Mouse (Mus musculus): ENCODE results near the gene Taf1c.

Gene Taf1c

GRCm38 (mm10) chr8:119623744-119624143, 18.7 kb upstream of the Taf1c start:
- no peak for DNase-seq (ENCODE audit: low read depth, low spot score)

- no peak for DNase-seq (ENCODE audit: low read depth, low spot score)
These were observed 18.0 kb upstream of the Taf1c start for GRCm38 (mm10) chr8:119623061-119623460.

- no peak for DNase-seq (ENCODE audit: low read depth, low spot score)
These were observed 17.5 kb upstream of the Taf1c start for GRCm38 (mm10) chr8:119622555-119622954.

GRCm38 (mm10) chr8:119620848-119621465, 15.9 kb upstream of the Taf1c start:
- DNase-seq (ENCODE audit: low read depth, low spot score): no peak

GRCm38 (mm10) chr8:119620116-119620840, 15.3 kb upstream of the Taf1c start:
- no peak for DNase-seq (ENCODE audit: low read depth, low spot score)

- no peak for DNase-seq (ENCODE audit: low read depth, low spot score)
These were observed 13.9 kb upstream of the Taf1c start for GRCm38 (mm10) chr8:119618887-119619286.

- DNase-seq (ENCODE audit: low read depth, low spot score): no peak
These were observed 12.6 kb upstream of the Taf1c start for GRCm38 (mm10) chr8:119617586-119617985.

- no peak for DNase-seq (ENCODE audit: low read depth, low spot score)
These were observed 11.8 kb upstream of the Taf1c start for GRCm38 (mm10) chr8:119616811-119617210.

- no peak for DNase-seq (ENCODE audit: low read depth, low spot score)
These were observed 11.3 kb upstream of the Taf1c start for GRCm38 (mm10) chr8:119616358-119616757.

GRCm38 (mm10) chr8:119615096-119615495, 10.1 kb upstream of the Taf1c start:
- no peak for DNase-seq (ENCODE audit: low read depth, low spot score)

GRCm38 (mm10) chr8:119612471-119612870, 7.4 kb upstream of the Taf1c start, which contains the start of gene Adad2:
TSS of gene Adad2 (plus strand) at chr8:119612747.
- no peak for DNase-seq (ENCODE audit: low read depth, low spot score)

GRCm38 (mm10) chr8:119606224-119606623, 1.2 kb upstream of the Taf1c start:
- no peak for DNase-seq (ENCODE audit: low read depth, low spot score)

- no peak for DNase-seq (ENCODE audit: low read depth, low spot score)
These were observed 621 bp downstream of the Taf1c start for GRCm38 (mm10) chr8:119604398-119604803.

- no peak for DNase-seq (ENCODE audit: low read depth, low spot score)
These were observed 1.3 kb downstream of the Taf1c start for GRCm38 (mm10) chr8:119603771-119604170.

GRCm38 (mm10) chr8:119591456-119591855, 13.6 kb downstream of the Taf1c start:
- DNase-seq (ENCODE audit: low read depth, low spot score): no peak

GRCm38 (mm10) chr8:119590348-119590747, 14.7 kb downstream of the Taf1c start:
- no peak for DNase-seq (ENCODE audit: low read depth, low spot score)

- DNase-seq (ENCODE audit: low read depth, low spot score): no peak
These were observed 16.2 kb downstream of the Taf1c start for GRCm38 (mm10) chr8:119588844-119589243.

- no peak for DNase-seq (ENCODE audit: low read depth, low spot score)
These were observed 16.7 kb downstream of the Taf1c start for GRCm38 (mm10) chr8:119588321-119588720.

- DNase-seq (ENCODE audit: low read depth, low spot score): no peak
These were observed 19.1 kb downstream of the Taf1c start for GRCm38 (mm10) chr8:119585901-119586300.

GRCm38 (mm10) chr8:119580441-119581161, 24.4 kb downstream of the Taf1c start:
- no peak for DNase-seq (ENCODE audit: low read depth, low spot score)

- no peak for DNase-seq (ENCODE audit: low read depth, low spot score)
These were observed 25.9 kb downstream of the Taf1c start for GRCm38 (mm10) chr8:119579096-119579495.

- DNase-seq (ENCODE audit: low read depth, low spot score): no peak
These were observed 29.7 kb downstream of the Taf1c start for GRCm38 (mm10) chr8:119575366-119575726.
